Mouse (Mus musculus): ENCODE results near the gene Emid1.
"Not testable (repeated sequence)": the region's sequence is repeated elsewhere in the genome, so short reads cannot be mapped to it uniquely, and the experiment has no call there.

The Emid1 gene

GRCm38 (mm10) chr11:5101641-5102040 lies 50.4 kb downstream of the Emid1 start:
- DNase-seq = no peak

GRCm38 (mm10) chr11:5100801-5101200 lies 51.3 kb downstream of the Emid1 start:
- DNase-seq = peak; percentile 27

GRCm38 (mm10) chr11:5100283-5100682 lies 51.8 kb downstream of the Emid1 start:
- DNase-seq = no peak

GRCm38 (mm10) chr11:5099576-5100183 lies 52.4 kb downstream of the Emid1 start:
- DNase-seq = peak; percentile 85

GRCm38 (mm10) chr11:5098736-5099542 lies 53.1 kb downstream of the Emid1 start, which contains the start of the genes Rhbdd3 and Ewsr1:
Rhbdd3 (plus strand) TSS chr11:5098926.
Ewsr1 (minus strand) TSS chr11:5099266.
- peak; percentile 95 for DNase-seq

- DNase-seq = peak; percentile 59
Measured at GRCm38 (mm10) chr11:5098035-5098735, 53.9 kb downstream of the Emid1 start.

GRCm38 (mm10) chr11:5096480-5097020 lies 55.5 kb downstream of the Emid1 start:
- no peak for DNase-seq

- DNase-seq = no peak
Measured at GRCm38 (mm10) chr11:5095877-5096276, 56.2 kb downstream of the Emid1 start.

GRCm38 (mm10) chr11:5091706-5092105 lies 60.4 kb downstream of the Emid1 start:
- DNase-seq = no peak

- DNase-seq = no peak
Measured at GRCm38 (mm10) chr11:5089147-5089546, 62.9 kb downstream of the Emid1 start.

- DNase-seq = not testable (repeated sequence)
Measured at GRCm38 (mm10) chr11:5076843-5077242, 75.2 kb downstream of the Emid1 start.

GRCm38 (mm10) chr11:5075760-5076159 lies 76.3 kb downstream of the Emid1 start:
- DNase-seq = no peak

GRCm38 (mm10) chr11:5074882-5075281 lies 77.2 kb downstream of the Emid1 start:
- DNase-seq = no peak

GRCm38 (mm10) chr11:5068126-5068971 lies 83.7 kb downstream of the Emid1 start:
- no peak for DNase-seq

- no peak for DNase-seq
Measured at GRCm38 (mm10) chr11:5067063-5067462, 85.0 kb downstream of the Emid1 start.

- peak; percentile 87 for DNase-seq
Measured at GRCm38 (mm10) chr11:5065056-5065821, 86.8 kb downstream of the Emid1 start, which contains the start of gene Gas2l1. Gas2l1 (minus strand) TSS chr11:5065327.

GRCm38 (mm10) chr11:5064282-5065055 lies 87.6 kb downstream of the Emid1 start:
- DNase-seq = no peak

GRCm38 (mm10) chr11:5063561-5064281 lies 88.3 kb downstream of the Emid1 start:
- DNase-seq = no peak

GRCm38 (mm10) chr11:5062860-5063505 lies 89.1 kb downstream of the Emid1 start:
- DNase-seq = no peak
